Mouse (Mus musculus) megakaryocyte-erythroid progenitor cell, adult 5-6 weeks (primary cell): ENCODE measurements around the gene Pcbp3. TPM values are rescaled to one million over a fixed set of nuclear protein-coding genes. Genes with fewer than 3 reads are reported as not detected.

ENCODE experiments used
- ATAC-seq: replicated peaks from 2 replicates; pipeline ENCODE4 v1.8.0; 2016; ENCODE audit warnings: mild to moderate bottlenecking, inconsistent platforms; ENCODE audit not compliant: severe bottlenecking, poor library complexity, low FRiP score, low TSS enrichment
- total RNA-seq, 2 experiments: library from RNA; stranded (forward) in 1 of 2; stranded (reverse) in 1 of 2; fragments of 200-1000, 215-1000 nt in 1 of 2; fragments of >200 nt in 1 of 2; fragmentation: Nextera tagmentation in 1 of 2; gene quantifications; 2 replicates each; pipeline ENCODE4 v1.2.3; 2014 to 2017

The Pcbp3 gene
- total RNA-seq, 2 experiments from 2014 or later: 11.1 to 20.1 TPM

DNA sequence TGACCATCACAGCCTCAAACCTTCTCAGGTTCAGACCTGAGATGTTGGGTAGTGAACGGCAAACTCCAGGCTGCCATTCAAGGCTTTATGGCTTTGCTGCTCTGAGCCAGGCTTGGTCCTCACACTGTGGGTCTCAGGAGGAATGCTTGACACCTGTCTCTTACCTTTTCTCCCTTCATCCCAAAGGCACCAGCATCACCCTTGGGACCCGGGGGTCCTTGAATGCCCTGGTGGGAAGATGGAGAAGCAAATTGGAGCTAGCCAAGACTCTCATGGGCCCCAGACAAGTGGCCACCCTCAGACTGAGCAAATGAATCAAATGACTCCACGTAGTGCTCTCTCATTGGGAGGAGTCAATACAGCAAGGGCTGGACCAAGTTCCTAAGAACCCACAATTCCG, 244.1 kb downstream of the Pcbp3 start:
- ATAC-seq: no peak

DNA sequence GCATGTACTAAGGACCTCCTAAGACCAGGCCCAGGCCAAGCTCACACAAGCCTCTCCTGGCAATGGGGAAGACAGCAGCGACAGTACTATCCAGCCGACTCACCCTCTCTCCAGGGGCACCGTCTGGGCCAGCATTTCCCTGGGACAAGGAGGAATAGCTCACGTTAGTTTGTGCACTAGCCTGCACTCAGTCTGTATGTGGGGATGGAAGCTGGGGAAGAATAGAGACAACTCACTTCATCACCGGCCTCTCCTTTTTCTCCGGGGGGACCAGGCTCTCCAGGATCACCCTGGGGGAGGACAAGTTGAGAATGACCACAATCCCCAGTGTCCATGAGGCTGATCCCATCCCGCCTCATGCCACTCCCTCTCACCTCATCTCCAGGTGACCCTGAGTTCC, 244.7 kb downstream of the Pcbp3 start:
- no peak for ATAC-seq

DNA sequence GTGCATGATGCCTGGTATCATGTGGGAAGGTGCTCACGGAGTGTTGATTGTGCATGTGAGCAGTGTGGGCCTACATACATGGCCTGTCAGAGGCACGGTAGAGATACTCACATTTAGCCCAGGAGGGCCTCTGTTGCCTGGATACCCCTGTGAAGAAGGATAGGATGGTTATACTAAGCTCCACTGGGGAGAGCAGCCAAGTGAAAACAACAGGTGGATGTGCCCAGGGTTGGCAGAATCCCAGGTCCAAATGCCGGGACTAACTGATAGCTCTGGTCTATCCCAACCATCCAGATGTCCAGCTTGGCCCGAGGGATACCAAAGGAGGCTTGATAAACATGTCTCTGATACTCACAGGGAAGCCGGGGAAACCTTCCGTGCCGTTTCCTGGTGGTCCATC, 247.4 kb downstream of the Pcbp3 start:
- ATAC-seq: no peak

DNA sequence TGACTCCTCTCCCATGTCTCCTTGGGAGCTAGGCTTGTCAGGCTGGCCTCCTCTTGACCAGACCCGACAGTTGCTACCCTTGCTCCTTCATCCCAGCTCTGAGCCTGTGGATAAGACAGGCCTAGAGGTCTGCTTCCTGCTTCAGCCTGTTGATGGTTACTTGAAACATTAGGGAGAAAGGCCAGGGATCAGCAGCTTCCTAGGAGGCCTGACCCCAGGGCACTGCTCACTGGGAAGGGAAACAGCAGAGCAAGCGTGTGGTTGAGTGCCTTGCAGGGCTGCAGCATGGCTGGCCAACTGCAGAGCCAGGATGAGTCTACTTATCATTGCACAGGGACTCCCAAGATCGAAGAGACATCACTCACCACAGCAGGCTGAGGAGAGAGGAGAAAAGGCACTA, 249.2 kb downstream of the Pcbp3 start:
- no peak for ATAC-seq

Other genes starting within 250 kb of the Pcbp3 start
- not detected in 2 replicates for gene Col6a1, start 235.7 kb downstream of the Pcbp3 start, total RNA-seq (2014; fragmentation: Nextera tagmentation)
- gene Col6a1, start 235.7 kb downstream of the Pcbp3 start, total RNA-seq (2017): not detected in 2 replicates
- 67.9 and 77.4 TPM in 2 replicates for gene Slc19a1, start 70.4 kb upstream of the Pcbp3 start, total RNA-seq (2014; fragmentation: Nextera tagmentation)
- 27.3 and 29.6 TPM in 2 replicates for gene Slc19a1, start 70.4 kb upstream of the Pcbp3 start, total RNA-seq (2017)
- gene Col18a1, start 204.7 kb upstream of the Pcbp3 start, total RNA-seq (2014; fragmentation: Nextera tagmentation): 0.37 TPM in 1 of 2 replicates, not detected in the other
- gene Col18a1, start 204.7 kb upstream of the Pcbp3 start, total RNA-seq (2017): 0.15 TPM in 1 of 2 replicates, not detected in the other